Mouse (Mus musculus) B cell, adult (primary cell): Measurements from ENCODE around the gene Plp1. TPM values are rescaled to one million over a fixed set of nuclear protein-coding genes. Genes with fewer than 3 reads are reported as not detected.

Source experiments
- total RNA-seq: library from RNA; stranded (reverse); gene quantifications from 4 replicates; pipeline ENCODE4 v1.2.4, GENCODE M21; 2023; ENCODE audit not compliant: inconsistent age

The Plp1 gene
- total RNA-seq: 5.0 to 6.9 TPM (median 5.6 TPM) in 4 replicates

GRCm38 (mm10) chrX:136822371-136822770 lies at the start of gene Plp1:
Gene Plp1 (plus strand): TSS chrX:136822671.

GRCm38 (mm10) chrX:136780041-136780440 lies 42.4 kb upstream of the Plp1 start, which contains the start of gene Glra4:
Gene Glra4 (minus strand): TSS chrX:136780141.

GRCm38 (mm10) chrX:136868061-136869040 lies 45.9 kb downstream of the Plp1 start, which contains the start of gene Rab9b:
Gene Rab9b (minus strand): TSS chrX:136868755.

Other genes with a start within 250 kb of the Plp1 start
- 0.48 TPM in 1 of 4 replicates, not detected in the others for gene Tceal3, start 231.8 kb upstream of the Plp1 start, total RNA-seq
- gene Tceal1, start 114.7 kb upstream of the Plp1 start, total RNA-seq: 0.24 to 0.60 TPM (median 0.46 TPM) in 4 replicates
- 122 to 138 TPM (median 129 TPM) in 4 replicates for gene Morf4l2, start 79.0 kb upstream of the Plp1 start, total RNA-seq
- gene Glra4, start 42.5 kb upstream of the Plp1 start, total RNA-seq: not detected in 4 replicates
- not detected in 4 replicates for gene Rab9b, start 46.1 kb downstream of the Plp1 start, total RNA-seq
- gene H2bfm, start 104.7 kb downstream of the Plp1 start, total RNA-seq: not detected in 4 replicates
- gene Tmsb15b2, start 152.8 kb downstream of the Plp1 start, total RNA-seq: 12.0 to 30.5 TPM (median 22.0 TPM) in 4 replicates
- 1.4 to 2.4 TPM in 2 of 4 replicates, not detected in the others for gene Tmsb15l, start 154.2 kb downstream of the Plp1 start, total RNA-seq
- gene Tmsb15b1, start 154.2 kb downstream of the Plp1 start, total RNA-seq: 3.0 to 8.4 TPM (median 5.0 TPM) in 4 replicates
- gene Zcchc18, start 170.5 kb downstream of the Plp1 start, total RNA-seq: 17.4 to 21.8 TPM (median 17.8 TPM) in 4 replicates
- 49.5 to 63.8 TPM (median 54.1 TPM) in 4 replicates for gene Slc25a53, start 215.6 kb downstream of the Plp1 start, total RNA-seq
- gene Fam199x, start 226.9 kb downstream of the Plp1 start, total RNA-seq: 5.7 to 7.4 TPM (median 6.0 TPM) in 4 replicates